Mouse (Mus musculus) bone marrow macrophage, adult 2 months (primary cell): ENCODE measurements at regions not wholly inside any gene's neighbourhood (a gene's known extent, or its start where the extent isn't known, plus 50 kb on each side); places are given as distances from the start of the nearest gene placed in this dataset.
A peak's percentile ranks its signal among the peaks of the same experiment; 100 is the strongest.

ENCODE experiments used
- CTCF ChIP-seq: IDR thresholded peaks from 2 replicates; pipeline ENCODE4 v1.5.1; 2012; ENCODE audit warnings: low read depth, mild to moderate bottlenecking, low read length, moderate library complexity
- POLR2A ChIP-seq: IDR thresholded peaks from 2 replicates; pipeline ENCODE4 v1.6.1; 2012; ENCODE audit warnings: mild to moderate bottlenecking, low read depth, low read length, borderline replicate concordance

DNA sequence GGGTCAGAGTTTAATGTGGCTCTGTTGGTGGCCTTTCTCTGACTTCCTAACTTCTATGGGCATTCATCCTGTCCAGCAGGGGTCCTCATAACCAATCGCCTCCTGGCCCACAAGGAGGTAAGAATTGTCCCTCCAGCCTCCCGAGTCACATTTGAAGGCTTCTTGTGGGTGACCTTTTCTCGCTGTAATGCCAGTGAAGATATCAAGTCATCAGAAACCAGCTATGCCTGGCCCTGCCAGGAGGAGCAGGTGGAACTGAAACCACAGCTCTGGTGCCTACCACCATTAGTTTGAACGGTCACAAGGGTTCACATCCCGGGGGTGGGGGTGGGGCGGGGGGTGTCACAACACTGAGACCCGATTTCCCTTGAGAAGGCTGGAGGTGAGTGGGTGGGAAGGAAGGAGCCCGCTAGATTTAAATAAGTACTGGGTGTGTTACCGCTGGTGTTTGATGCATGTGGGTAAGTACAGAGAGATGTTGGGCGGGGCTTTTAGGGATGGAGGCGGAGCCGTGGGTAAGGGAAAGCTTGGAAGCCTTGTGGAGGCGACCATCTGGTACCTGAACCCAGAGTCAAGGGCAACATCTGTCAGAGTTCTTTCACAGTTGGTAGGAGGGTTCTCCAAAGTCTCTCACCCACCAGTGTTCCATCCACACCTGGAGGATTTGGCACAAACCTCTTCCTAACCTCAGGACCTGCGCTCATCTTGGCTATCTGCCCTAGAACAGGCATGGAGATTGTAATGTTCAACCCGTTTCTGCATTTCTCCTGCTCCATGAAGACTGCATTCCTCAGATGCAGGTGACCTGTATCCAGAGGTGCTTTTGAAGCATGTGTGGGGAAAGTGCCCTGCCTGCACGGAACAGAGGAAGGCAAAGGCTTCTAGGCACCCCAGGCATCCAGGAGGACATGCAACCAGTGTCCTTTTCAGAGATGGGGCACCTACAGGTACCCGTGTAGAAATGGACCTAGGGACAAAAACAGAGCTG lies 128.2 kb downstream of the Cd24a start:
- TF ChIP-seq CTCF (peak; percentile 29; the same call in 1 of the 2 replicates), POLR2A (no peak)
